Comparison of ENCODE assay signal across 14 mouse cellular contexts in the genomic region with DNA sequence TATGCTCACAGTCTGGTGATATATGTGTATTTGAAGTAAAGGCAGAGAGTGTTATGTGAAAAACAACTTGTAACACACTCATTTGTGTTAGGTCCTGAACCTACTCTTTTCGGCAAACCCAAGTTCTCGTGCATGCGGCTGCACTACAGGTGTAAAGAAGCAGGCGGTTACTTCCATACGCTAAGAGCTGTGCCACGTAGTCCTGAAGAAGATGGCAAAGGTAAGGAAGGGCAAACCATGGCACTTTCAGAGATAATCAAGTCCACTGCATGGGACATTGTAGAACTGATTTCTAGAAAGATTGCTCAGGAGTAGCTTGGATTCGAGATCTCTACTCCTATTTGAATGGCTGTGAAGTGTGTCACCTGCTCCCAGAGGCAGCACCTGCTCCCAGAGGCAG.
"Had no signal": no experiment of that assay in that cellular context is flagged by ENCODE, and none has a peak within 500 bp of the region (broad histone marks: within the 10 kb centered on the region; RNA-seq: fewer than 3 reads in every experiment).

No protein-coding gene starts in this region.

- H3K4me1 ChIP-seq: limb, embryonic 12.5 days; lung, embryonic 15.5 days had no signal

- DNase-seq: kidney, adult 18-20 months; kidney, postnatal 10 days; kidney, postnatal 4 days; liver; liver, embryonic 13.5 days; liver, postnatal 0 days; lung, postnatal 14 days; right cerebral cortex, postnatal 14 days; thymus, postnatal 4 days had no signal

- H3K27me3 ChIP-seq: liver, embryonic 13.5 days; lung, embryonic 15.5 days; neural tube, embryonic 12.5 days had no signal

- H3K4me2 ChIP-seq: limb, embryonic 12.5 days; liver, embryonic 13.5 days; lung, embryonic 15.5 days had no signal

- H3K27ac ChIP-seq: limb, embryonic 12.5 days; liver, embryonic 13.5 days; lung, embryonic 15.5 days; macrophage; neural tube, embryonic 12.5 days had no signal

- H3K9ac ChIP-seq: limb, embryonic 12.5 days; liver, embryonic 13.5 days; liver, postnatal 0 days; lung, embryonic 15.5 days; neural tube, embryonic 12.5 days had no signal

- H3K4me3 ChIP-seq: layer of hippocampus, adult 2 months; limb, embryonic 12.5 days; liver, embryonic 13.5 days; lung, embryonic 15.5 days had no signal

- ATAC-seq: liver, postnatal 0 days had no signal

- H3K9me3 ChIP-seq: liver, embryonic 13.5 days had no signal
